Mouse (Mus musculus) cerebellum, adult 2 months (tissue): ENCODE data around the gene Abcb8.

Experiments
- CTCF ChIP-seq: fragments of 200-500 bp; IDR thresholded peaks from 2 replicates; pipeline ENCODE4 v1.5.1; 2011; ENCODE audit warnings: low read depth, mild to moderate bottlenecking, control low read depth, low read length, moderate library complexity, borderline replicate concordance; ENCODE audit not compliant: insufficient read depth
- POLR2A ChIP-seq: fragments of 200-500 bp; IDR thresholded peaks from 2 replicates; pipeline ENCODE4 v1.6.1; 2011; ENCODE audit warnings: low read length, control low read depth, borderline replicate concordance; ENCODE audit not compliant: insufficient read depth

- TF ChIP-seq POLR2A (no peak), CTCF (no peak)
These were observed 61.6 kb downstream of the Abcb8 start for GRCm38 (mm10) chr5:24455076-24455475.
